Mouse (Mus musculus) heart, postnatal 0 days (tissue): ENCODE data around the gene Megf8. TPM values are rescaled to one million over a fixed set of nuclear protein-coding genes. Genes with fewer than 3 reads are reported as not detected.

Source experiments
- ATAC-seq: fragments of 200-750 bp; cut with Nextera tagmentation; 2 replicates; pipeline ENCODE4 v1.8.0; 2017; ENCODE audit warnings: low read depth, moderate number of reproducible peaks, moderate library complexity; ENCODE audit not compliant: insufficient read depth
- DNase-seq: peaks from one replicate; pipeline ENCODE4 v3.0.0-alpha.2; 2016; ENCODE audit warnings: low spot score
- H3K27ac ChIP-seq: fragments of 300-500 bp; sonication (generic); 2 replicates; pipeline ENCODE4 v1.5.1; 2014; ENCODE audit warnings: low read depth, mild to moderate bottlenecking
- H3K27me3 ChIP-seq: fragments of 300-500 bp; sonication (generic); 2 replicates; pipeline ENCODE4 v1.6.1; 2014; ENCODE audit warnings: low read length, mixed read lengths; ENCODE audit not compliant: control insufficient read depth, insufficient read depth
- H3K36me3 ChIP-seq: fragments of 300-500 bp; sonication (generic); replicated peaks from 2 replicates; pipeline ENCODE4 v1.6.1; 2014; ENCODE audit warnings: low read length, mixed read lengths; ENCODE audit not compliant: control insufficient read depth, insufficient read depth
- H3K4me1 ChIP-seq: fragments of 300-500 bp; sonication (generic); 2 replicates; pipeline ENCODE4 v1.6.1; 2014; ENCODE audit warnings: antibody characterized with exemption; ENCODE audit not compliant: control insufficient read depth, insufficient read depth
- H3K4me2 ChIP-seq: fragments of 300-500 bp; sonication (generic); 2 replicates; pipeline ENCODE4 v1.6.1; 2014; ENCODE audit warnings: low read depth, mild to moderate bottlenecking, low read length, moderate library complexity
- H3K4me3 ChIP-seq: fragments of 300-500 bp; sonication (generic); 2 replicates; pipeline ENCODE4 v1.5.1; 2014; ENCODE audit warnings: low read depth, low read length
- H3K9ac ChIP-seq: fragments of 300-500 bp; sonication (generic); replicated peaks from 2 replicates; pipeline ENCODE4 v1.6.1; 2014; ENCODE audit warnings: low read depth, low read length, mixed read lengths
- H3K9me3 ChIP-seq: fragments of 300-500 bp; sonication (generic); replicated peaks from 2 replicates; pipeline ENCODE4 v1.6.1; 2016; ENCODE audit warnings: low read length; ENCODE audit not compliant: control insufficient read depth
- CTCF ChIP-seq: IDR thresholded peaks from 2 replicates; pipeline ENCODE4 v1.5.1; 2016; ENCODE audit warnings: antibody characterized with exemption, control low read depth, low read depth
- EP300 ChIP-seq: IDR thresholded peaks from 2 replicates; pipeline ENCODE4 v1.6.1; 2016; ENCODE audit warnings: antibody characterized with exemption, low read depth
- WGBS: fragments of 180-500 bp; shearing (Covaris S2); extraction: QIAGEN DNeasy Blood & Tissue Kit; methylation state at CpG from one replicate; pipeline ENCODE4 v1.1.7; 2014; 5-methylcytosine and 5-hydroxymethylcytosine counted together
- polyA plus RNA-seq: library from polyadenylated mRNA; unstranded; fragments of >200 nt; fragmentation: Nextera tagmentation; extraction: Ambion mirVana; gene quantifications from 2 replicates; pipeline ENCODE4 v1.2.1, GENCODE M21; 2015
- total RNA-seq: library from RNA; depleted of rRNA; stranded (reverse); fragments of >200 nt; gene quantifications from 2 replicates; pipeline ENCODE4 v1.2.3, GENCODE M21; 2014; ENCODE audit warnings: low replicate concordance

Gene Megf8
- total and polyA plus RNA-seq, 2 experiments from 2014 or later = 4.4 to 17.7 TPM

GRCm38 (mm10) chr7:25372441-25372840, 55.5 kb downstream of the Megf8 start:
- no peak for TF ChIP-seq CTCF
- no peak for TF ChIP-seq EP300

DNA sequence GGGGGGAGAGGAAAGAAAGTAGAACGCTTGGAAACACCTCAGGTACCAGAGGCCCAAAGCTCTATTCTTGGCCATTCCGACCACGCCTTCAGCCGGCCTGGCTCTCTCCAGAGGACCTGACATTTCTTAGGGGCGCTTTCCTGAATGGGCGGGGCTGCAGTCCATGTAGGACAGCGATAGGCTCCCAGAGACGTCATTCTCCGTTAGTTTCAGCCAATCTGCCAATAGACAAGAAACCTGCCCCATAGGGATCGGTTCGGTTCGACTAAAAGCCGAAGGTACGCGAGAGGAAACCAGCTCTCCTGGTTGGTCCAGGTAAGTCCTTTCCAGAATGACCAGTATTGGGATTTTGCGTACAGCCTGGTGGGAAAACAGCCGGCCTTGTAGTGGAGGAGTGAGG, 59.6 kb downstream of the Megf8 start:
- ATAC-seq (peak; percentile 76), DNase-seq (peak; percentile 69)
- H3K9ac ChIP-seq = no peak overlapping the region; the same call in 1 of the 2 replicates
- peaks cover 14% of the 10 kb centered on the region; the same call in 1 of the 2 replicates for H3K4me1 ChIP-seq
- no peaks in the 10 kb centered on the region; the same call in 1 of the 2 replicates for H3K36me3 ChIP-seq
- no peaks in the 10 kb centered on the region for H3K9me3 ChIP-seq
- WGBS = 5% methylated on average over 17 of the region's 17 CpGs
- H3K27ac ChIP-seq = peak overlapping the region; percentile 26; the same call in 1 of the 2 replicates
- TF ChIP-seq CTCF (no peak), EP300 (no peak)
- H3K4me2 ChIP-seq = peak overlapping the region; percentile 55
- H3K27me3 ChIP-seq = no peaks in the 10 kb centered on the region; the same call in 1 of the 2 replicates
- H3K4me3 ChIP-seq = peak overlapping the region; percentile 37

More at GRCm38 (mm10) chr7:25372441-25372840, 55.5 kb downstream of the Megf8 start:
- 80% methylated on average over 5 of the region's 5 CpGs for WGBS
- H3K4me3 ChIP-seq = no peak overlapping the region
- no peaks in the 10 kb centered on the region for H3K9me3 ChIP-seq
- no peak overlapping the region for H3K4me2 ChIP-seq
- H3K27me3 ChIP-seq = peaks cover 30% of the 10 kb centered on the region
- no peak overlapping the region for H3K27ac ChIP-seq
- DNase-seq (no peak), ATAC-seq (no peak)
- no peak overlapping the region for H3K9ac ChIP-seq
- H3K36me3 ChIP-seq = no peaks in the 10 kb centered on the region
- H3K4me1 ChIP-seq = 0 out of 2 replicates have a peak, but pooled peaks cover 7% of the 10 kb centered on the region

DNA sequence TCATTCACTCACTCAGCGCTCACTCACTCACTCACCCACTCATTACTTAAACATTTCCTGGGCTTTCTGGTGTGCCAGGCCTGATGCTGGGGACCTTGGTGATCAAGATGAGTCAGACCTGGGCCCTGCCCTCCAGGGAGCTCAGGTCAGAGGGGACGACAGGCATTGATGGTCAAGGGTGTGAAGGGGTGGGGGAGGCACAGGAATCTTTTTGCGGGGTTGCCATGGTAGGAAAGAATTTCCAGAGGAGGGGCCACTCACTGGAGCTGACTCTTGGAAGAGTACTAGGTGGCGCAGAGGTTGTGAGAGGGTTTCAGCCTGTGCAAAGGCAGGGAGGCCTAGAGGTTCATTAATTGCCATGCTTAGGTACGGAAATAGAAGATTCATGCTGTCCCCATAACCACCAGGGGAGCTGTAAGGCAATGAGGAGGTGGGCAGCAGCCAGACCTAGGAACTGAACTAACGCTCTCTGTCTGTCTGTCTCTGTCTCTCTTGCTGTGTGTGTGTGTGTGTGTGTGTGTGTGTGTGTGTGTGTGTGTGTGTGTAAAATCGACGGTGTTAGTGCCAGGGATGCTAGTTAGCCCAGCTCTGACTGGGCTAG, 60.2 kb downstream of the Megf8 start:
- ATAC-seq = peak; percentile 30

GRCm38 (mm10) chr7:25378181-25379100, 61.5 kb downstream of the Megf8 start:
- TF ChIP-seq EP300 = no peak
- TF ChIP-seq CTCF = no peak
- Histone ChIP-seq H3K4me1 (peaks cover 14% of the 10 kb centered on the region; the same call in 1 of the 2 replicates), H3K4me3 (no peak overlapping the region), H3K9ac (no peak overlapping the region), H3K36me3 (peaks cover 11% of the 10 kb centered on the region), H3K27me3 (no peaks in the 10 kb centered on the region; the same call in 1 of the 2 replicates), H3K27ac (no peak overlapping the region), H3K4me2 (no peak overlapping the region), H3K9me3 (no peaks in the 10 kb centered on the region)
- ATAC-seq = no peak
- DNase-seq = no peak
- WGBS = 79% methylated on average over 13 of the region's 13 CpGs

More for the DNA sequence above, 60.2 kb downstream of the Megf8 start:
- Histone ChIP-seq H3K4me2 (peak overlapping the region; percentile 55), H3K4me1 (peaks cover 14% of the 10 kb centered on the region; the same call in 1 of the 2 replicates), H3K27ac (no peak overlapping the region), H3K27me3 (no peaks in the 10 kb centered on the region; the same call in 1 of the 2 replicates), H3K4me3 (peak overlapping the region; percentile 37), H3K36me3 (peaks cover under 1% of the 10 kb centered on the region), H3K9me3 (no peaks in the 10 kb centered on the region), H3K9ac (no peak overlapping the region; the same call in 1 of the 2 replicates)
- peak; percentile 44 for DNase-seq
- TF ChIP-seq EP300 (no peak), CTCF (peak; percentile 53)
- WGBS = 45% methylated on average over 8 of the region's 8 CpGs

DNA sequence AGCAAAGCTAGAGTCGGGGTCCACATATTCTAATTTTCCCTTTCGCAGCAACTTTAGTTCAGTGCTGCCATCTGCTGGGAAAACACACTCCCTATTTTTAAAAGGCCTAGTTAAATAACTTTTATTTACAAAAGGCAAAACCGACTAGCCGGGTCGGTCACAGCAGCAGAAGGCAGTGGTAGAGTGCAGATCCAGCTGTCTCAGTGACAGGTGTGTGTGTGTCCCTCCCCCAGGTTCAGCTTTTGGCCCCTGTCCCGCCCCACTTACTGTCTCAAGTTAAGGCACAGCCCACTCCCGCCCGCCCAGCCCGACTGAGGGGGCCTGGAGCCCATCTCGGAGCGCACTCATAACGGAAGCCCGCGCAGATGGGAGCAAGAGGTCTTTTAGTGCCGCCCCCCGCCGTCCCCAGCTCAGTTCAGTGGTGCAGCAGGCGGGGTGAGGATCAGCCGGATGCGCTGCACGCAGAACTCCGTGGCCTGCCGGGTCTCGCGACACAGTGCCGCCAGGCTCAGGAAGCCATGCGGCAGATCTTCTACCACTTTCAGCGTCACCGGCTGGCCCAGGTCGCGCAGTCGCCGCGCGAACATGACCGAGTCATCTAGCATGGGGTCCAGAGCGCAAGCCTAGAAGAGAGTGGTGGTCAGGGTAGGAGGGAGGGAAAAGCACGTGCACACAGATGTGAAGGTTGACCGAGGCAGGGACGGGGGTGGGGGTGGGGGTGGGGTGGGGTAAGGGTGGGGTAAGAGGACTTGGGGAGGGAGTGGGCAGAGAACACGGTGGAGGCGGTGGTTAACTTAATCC, 62.8 kb downstream of the Megf8 start:
- no peaks in the 10 kb centered on the region for H3K9me3 ChIP-seq
- peak overlapping the region; percentile 70 for H3K4me2 ChIP-seq
- no peaks in the 10 kb centered on the region for H3K27me3 ChIP-seq
- peak overlapping the region; percentile 32 for H3K4me3 ChIP-seq
- H3K4me1 ChIP-seq = peaks cover 14% of the 10 kb centered on the region; the same call in 1 of the 2 replicates
- peak overlapping the region; percentile 45 for H3K9ac ChIP-seq
- TF ChIP-seq EP300 (no peak), CTCF (peak; percentile 56)
- ATAC-seq (peak; percentile 52), DNase-seq (peak; percentile 75)
- H3K27ac ChIP-seq = peak overlapping the region; percentile 66
- H3K36me3 ChIP-seq = peaks cover 23% of the 10 kb centered on the region
- WGBS = 4% methylated on average over 40 of the region's 42 CpGs
